Mouse (Mus musculus) urinary bladder, postnatal 10 days (tissue): ENCODE measurements around the gene Olfr706.
"Not testable (repeated sequence)": the region's sequence is repeated elsewhere in the genome, so short reads cannot be mapped to it uniquely, and the experiment has no call there.

Source experiments
- DNase-seq: peaks from one replicate; pipeline ENCODE4 v3.0.0; 2022; ENCODE audit warnings: low spot score

Gene Olfr706

DNA sequence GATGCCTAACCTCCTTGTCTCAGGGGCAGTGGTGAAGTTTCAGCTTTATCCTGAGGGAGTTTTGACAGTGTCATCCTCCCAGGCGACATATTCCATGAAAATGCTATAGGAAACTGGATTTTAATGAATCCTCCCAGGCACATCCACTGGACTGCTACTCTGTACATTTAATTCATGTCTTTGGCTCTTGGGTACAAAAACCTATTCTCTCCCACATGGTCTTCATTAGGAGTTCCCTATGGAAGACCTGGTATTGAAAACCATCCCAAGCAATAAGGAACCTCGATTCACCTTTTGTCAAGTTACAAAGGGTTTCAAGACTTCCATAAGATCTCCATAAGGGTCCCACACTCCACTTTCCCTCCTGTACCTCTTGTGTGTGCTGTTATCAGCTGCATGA is at the start of gene Olfr706:
Gene Olfr706, minus strand, starts transcription at position 101 of the 400 bp plus-strand sequence.
- DNase-seq: no peak

DNA sequence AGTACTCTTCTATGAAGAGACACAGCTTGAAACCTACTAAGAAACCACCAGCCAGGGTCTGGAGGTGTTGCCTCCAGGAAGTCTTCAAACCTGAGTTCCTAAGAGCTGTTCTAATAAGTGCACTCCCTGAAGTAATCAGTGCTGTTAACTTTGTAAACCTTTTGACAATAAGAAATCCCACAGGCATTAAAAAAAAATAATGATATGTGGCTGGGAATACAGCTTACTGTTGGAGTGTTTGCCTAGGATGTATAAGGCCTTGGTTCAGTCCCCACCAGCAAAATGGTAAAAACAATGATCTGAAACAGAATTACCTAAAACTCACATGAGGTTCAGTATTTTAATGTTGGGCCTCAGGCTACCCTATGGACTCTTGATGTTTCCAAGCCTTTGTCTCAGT is 44.2 kb upstream of the Olfr706 start, which contains the start of gene Olfr709-ps1:
Gene Olfr709-ps1, minus strand, starts transcription at position 101 of the 400 bp plus-strand sequence.
- no peak for DNase-seq

DNA sequence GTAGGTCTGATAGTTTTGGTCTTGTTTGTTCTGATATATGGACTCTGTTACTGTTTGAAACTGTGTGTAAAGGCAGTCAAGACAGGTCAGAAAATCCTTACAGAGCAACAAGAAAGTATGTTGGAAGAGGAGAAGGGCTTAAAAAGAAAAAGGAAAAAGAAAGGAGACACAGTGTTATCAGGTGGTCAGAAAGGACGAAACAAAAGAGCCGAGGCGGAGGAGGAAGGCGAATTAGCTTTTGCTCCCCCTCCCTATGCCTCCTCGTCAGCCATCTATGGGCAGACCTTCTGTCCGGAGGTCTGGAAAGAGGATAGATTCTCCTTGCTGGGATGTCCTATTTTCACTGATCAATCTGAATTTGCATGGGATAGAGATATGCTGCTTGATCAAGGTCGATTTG is 33.0 kb upstream of the Olfr706 start:
- not testable (repeated sequence) for DNase-seq

DNA sequence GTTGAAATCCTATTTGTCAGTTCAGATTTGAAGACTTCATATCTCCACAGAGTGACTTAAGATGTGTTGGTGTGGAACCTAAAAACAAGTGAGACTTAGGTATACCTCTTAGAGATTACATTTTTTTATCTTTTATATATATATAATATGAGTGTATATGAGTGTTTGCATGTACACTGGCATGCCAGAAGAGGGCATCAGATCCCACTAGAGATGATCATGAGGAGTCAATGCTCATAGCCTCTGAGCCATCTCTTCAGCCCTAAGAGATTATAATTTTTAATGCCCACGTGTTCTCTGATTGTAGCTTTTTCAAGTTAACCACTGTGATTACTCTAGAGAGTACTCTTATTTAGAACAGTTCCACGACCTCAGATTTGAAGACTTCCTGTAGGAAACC is 19.7 kb upstream of the Olfr706 start, which contains the start of gene Olfr1532-ps1:
Gene Olfr1532-ps1, plus strand, starts transcription at position 326 of the 400 bp plus-strand sequence.
- no peak for DNase-seq

DNA sequence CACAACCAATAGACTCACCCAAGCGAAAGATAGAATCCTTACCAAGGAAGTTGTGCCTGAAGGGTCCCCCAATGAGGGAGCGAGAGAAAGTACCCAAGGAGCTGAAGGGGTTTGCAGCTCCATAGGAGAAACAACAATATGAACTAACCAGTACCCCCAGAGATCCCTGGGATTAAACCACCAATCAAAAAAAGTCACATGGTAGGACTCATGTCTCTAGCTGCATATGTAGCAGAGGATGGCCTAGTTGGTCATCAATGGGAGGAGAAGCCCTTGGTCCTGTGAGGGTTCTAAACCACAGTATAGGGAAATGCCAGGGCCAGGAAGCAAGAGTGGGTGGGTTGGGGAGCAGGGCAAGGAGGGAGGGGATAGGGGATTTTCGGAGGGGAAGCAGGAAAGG is 13.2 kb upstream of the Olfr706 start, which contains the start of gene Olfr707:
Gene Olfr707, minus strand, starts transcription at position 101 of the 400 bp plus-strand sequence.
- DNase-seq: not testable (repeated sequence)

DNA sequence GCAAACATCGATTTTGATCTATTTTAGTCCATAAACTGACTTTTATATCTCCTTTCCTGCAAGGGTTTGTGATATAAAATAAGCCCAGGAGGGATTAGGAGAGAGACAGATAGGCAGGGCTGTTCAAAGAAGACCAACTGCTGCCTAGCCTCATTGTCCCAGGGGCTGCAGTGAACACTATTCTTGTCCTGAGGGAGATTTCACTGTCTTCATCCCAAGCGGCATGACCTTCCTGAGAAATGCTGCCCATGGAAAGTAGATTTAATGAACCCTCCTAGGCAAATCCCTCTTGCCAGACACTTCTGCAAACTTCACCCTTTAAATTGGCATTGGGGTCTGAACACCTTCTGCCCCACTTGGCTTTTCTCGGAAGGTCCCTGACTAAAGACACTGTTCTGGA is 11.2 kb downstream of the Olfr706 start, which contains the start of gene Olfr705:
Gene Olfr705, minus strand, starts transcription at position 101 of the 400 bp plus-strand sequence.
- no peak for DNase-seq

DNA sequence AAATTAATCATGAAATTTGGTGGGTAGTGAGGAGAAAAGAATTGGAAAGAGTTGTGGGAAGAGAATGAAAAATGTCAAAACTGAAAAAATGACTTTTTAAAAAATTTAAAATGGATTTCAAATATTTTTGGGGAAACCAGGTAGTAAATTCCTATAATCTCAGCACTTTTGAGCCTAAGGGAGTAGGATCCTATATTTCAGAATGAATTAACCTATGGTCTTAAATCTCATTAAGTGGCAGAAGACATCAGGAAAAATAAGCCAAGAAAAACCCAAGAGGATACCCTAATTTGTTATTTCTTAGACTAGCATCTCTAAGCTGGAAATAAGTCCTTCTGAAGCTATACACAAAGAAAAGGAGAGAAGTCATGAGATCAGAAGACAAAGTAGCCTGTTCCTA is 25.1 kb downstream of the Olfr706 start, which contains the start of gene Olfr704:
Gene Olfr704, plus strand, starts transcription at position 301 of the 400 bp plus-strand sequence.
- no peak for DNase-seq

DNA sequence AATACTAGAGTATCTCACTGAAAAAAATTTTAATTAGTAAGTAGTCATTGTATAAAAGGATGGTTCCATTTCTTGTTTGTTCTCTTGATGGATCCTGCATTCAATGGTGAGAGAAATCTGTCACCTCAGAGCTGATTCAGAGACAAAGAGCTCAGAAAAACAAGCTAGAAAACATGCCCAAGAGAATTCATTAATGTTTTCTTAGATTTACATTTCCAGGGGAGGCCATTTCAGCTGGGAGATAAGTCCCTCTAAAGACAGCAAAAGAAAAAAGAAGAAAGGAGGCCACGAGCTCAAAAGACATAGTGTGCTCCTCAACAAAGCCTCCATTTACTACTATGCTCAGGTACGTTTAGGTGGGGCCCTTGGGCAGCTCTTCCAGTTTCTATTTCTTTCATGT is 44.9 kb downstream of the Olfr706 start, which contains the start of gene Olfr703:
Gene Olfr703, plus strand, starts transcription at position 301 of the 400 bp plus-strand sequence.
- DNase-seq: no peak

DNA sequence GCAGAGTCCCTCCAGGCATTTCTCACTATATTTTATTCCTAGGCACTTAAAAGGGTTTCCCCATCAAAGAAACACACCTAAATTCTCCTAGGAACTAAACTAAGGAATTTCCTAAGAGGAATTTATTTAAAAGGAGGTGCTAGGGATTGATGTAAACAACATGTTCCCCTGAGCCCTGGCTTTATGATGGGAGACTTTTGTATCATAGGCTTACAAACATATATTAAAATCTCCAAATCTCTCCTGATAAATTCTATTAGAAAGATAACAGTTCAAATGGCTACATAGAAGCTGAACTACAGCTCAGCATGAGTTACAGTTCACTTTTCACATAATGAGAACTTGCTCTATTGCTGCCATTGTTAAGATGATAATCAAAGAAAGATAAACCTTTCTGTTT is 54.2 kb downstream of the Olfr706 start, which contains the start of gene Olfr702:
Gene Olfr702, minus strand, starts transcription at position 101 of the 400 bp plus-strand sequence.
- DNase-seq: no peak
